Mouse (Mus musculus): ENCODE data around the gene Gm21411. TPM values are rescaled to one million over a fixed set of nuclear protein-coding genes. Genes with fewer than 3 reads are reported as not detected.

Gm21411 gene
- polyA plus RNA-seq (2014; fragmentation: Illumina TruSeq; extraction: RNeasy Lipid Tissue Mini Kit (QIAGEN cat#74804); ENCODE audit: low read depth, low replicate concordance), result not detected

GRCm38 (mm10) chr4:146909386-146910137 lies at the start of gene Gm21411:
TSS of gene Gm21411 (minus strand) at chr4:146909590.

Other genes starting within 250 kb of the Gm21411 start
- gene Zfp989, start 62.4 kb upstream of the Gm21411 start, polyA plus RNA-seq (2014; fragmentation: Illumina TruSeq; extraction: RNeasy Lipid Tissue Mini Kit (QIAGEN cat#74804); ENCODE audit: low read depth, low replicate concordance), result not detected
- 0.21 TPM for gene Rex2, start 112.3 kb upstream of the Gm21411 start, polyA plus RNA-seq (2014; fragmentation: Illumina TruSeq; extraction: RNeasy Lipid Tissue Mini Kit (QIAGEN cat#74804); ENCODE audit: low read depth, low replicate concordance)
- gene Zfp991, start 222.4 kb upstream of the Gm21411 start, polyA plus RNA-seq (2014; fragmentation: Illumina TruSeq; extraction: RNeasy Lipid Tissue Mini Kit (QIAGEN cat#74804); ENCODE audit: low read depth, low replicate concordance), result 13.3 TPM

Data from adipose tissue, adult 10 weeks (tissue).